Mouse (Mus musculus) heart, embryonic 11.5 days (tissue): Measurements from ENCODE around the gene Pinlyp. TPM values are rescaled to one million over a fixed set of nuclear protein-coding genes. Genes with fewer than 3 reads are reported as not detected.
"Not testable (repeated sequence)": the region's sequence is repeated elsewhere in the genome, so short reads cannot be mapped to it uniquely, and the experiment has no call there.

Experiments used
- ATAC-seq: fragments of 200-750 bp; cut with Nextera tagmentation; replicated peaks from 2 replicates; pipeline ENCODE4 v1.8.0; 2017; ENCODE audit warnings: moderate library complexity; ENCODE audit not compliant: insufficient number of reproducible peaks, low FRiP score, low TSS enrichment
- H3K27ac ChIP-seq: fragments of 300-500 bp; sonication (generic); 2 replicates; pipeline ENCODE4 v1.5.1; 2014; ENCODE audit warnings: mild to moderate bottlenecking, low read depth, low read length
- H3K27me3 ChIP-seq: fragments of 300-500 bp; sonication (generic); 2 replicates; pipeline ENCODE4 v1.6.1; 2014; ENCODE audit warnings: mild to moderate bottlenecking, low read length, mixed read lengths; ENCODE audit not compliant: control insufficient read depth, insufficient read depth
- H3K36me3 ChIP-seq: fragments of 300-500 bp; sonication (generic); 2 replicates; pipeline ENCODE4 v1.6.1; 2014; ENCODE audit warnings: mild to moderate bottlenecking, low read length, moderate library complexity, mixed read lengths; ENCODE audit not compliant: control insufficient read depth, insufficient read depth
- H3K4me1 ChIP-seq: fragments of 300-500 bp; sonication (generic); 2 replicates; pipeline ENCODE4 v1.6.1; 2014; ENCODE audit warnings: low read length; ENCODE audit not compliant: control insufficient read depth, insufficient read depth
- H3K4me2 ChIP-seq: fragments of 300-500 bp; sonication (generic); 2 replicates; pipeline ENCODE4 v1.6.1; 2014; ENCODE audit warnings: mild to moderate bottlenecking, moderate library complexity
- H3K4me3 ChIP-seq: fragments of 300-500 bp; sonication (generic); 2 replicates; pipeline ENCODE4 v1.5.1; 2014; ENCODE audit warnings: low read depth, low read length
- H3K9ac ChIP-seq: fragments of 300-500 bp; sonication (generic); 2 replicates; pipeline ENCODE4 v1.6.1; 2014; ENCODE audit warnings: mild to moderate bottlenecking, low read depth, low read length, moderate library complexity
- H3K9me3 ChIP-seq: fragments of 300-500 bp; sonication (generic); replicated peaks from 2 replicates; pipeline ENCODE4 v1.6.1; 2016; ENCODE audit warnings: low read length; ENCODE audit not compliant: control insufficient read depth
- WGBS: fragments of 180-500 bp; shearing (Covaris S2); extraction: QIAGEN DNeasy Blood & Tissue Kit; methylation state at CpG from one replicate; pipeline ENCODE4 v1.1.7; 2014; ENCODE audit not compliant: insufficient replicate concordance; 5-methylcytosine and 5-hydroxymethylcytosine counted together
- polyA plus RNA-seq: library from polyadenylated mRNA; unstranded; fragments of >200 nt; fragmentation: Nextera tagmentation; extraction: Ambion mirVana; gene quantifications from 2 replicates; pipeline ENCODE4 v1.2.1, GENCODE M21; 2014

Pinlyp gene
- polyA plus RNA-seq, 1 experiment from 2014 or later = not detected

- Histone ChIP-seq H3K36me3 (no peaks in the 10 kb centered on the region), H3K9ac (no peak overlapping the region), H3K4me3 (no peak overlapping the region), H3K4me2 (no peak overlapping the region), H3K9me3 (no peaks in the 10 kb centered on the region), H3K27me3 (no peaks in the 10 kb centered on the region), H3K27ac (no peak overlapping the region), H3K4me1 (peaks cover 5% of the 10 kb centered on the region; the same call in 1 of the 2 replicates)
- 84% methylated on average over 12 of the region's 12 CpGs for WGBS
- ATAC-seq = no peak
Observed at GRCm38 (mm10) chr7:24525686-24526420, 20.1 kb downstream of the Pinlyp start.

- no peak overlapping the region for H3K27ac ChIP-seq
- WGBS = 76% methylated on average over 6 of the region's 6 CpGs
- H3K9ac ChIP-seq = no peak overlapping the region
- no peaks in the 10 kb centered on the region for H3K27me3 ChIP-seq
- H3K36me3 ChIP-seq = no peaks in the 10 kb centered on the region
- no peak for ATAC-seq
- no peaks in the 10 kb centered on the region for H3K9me3 ChIP-seq
- no peak overlapping the region for H3K4me3 ChIP-seq
- no peak overlapping the region for H3K4me2 ChIP-seq
- H3K4me1 ChIP-seq = peaks cover 5% of the 10 kb centered on the region; the same call in 1 of the 2 replicates
Observed at GRCm38 (mm10) chr7:24524978-24525377, 20.9 kb downstream of the Pinlyp start.

GRCm38 (mm10) chr7:24523723-24524122, 22.2 kb downstream of the Pinlyp start:
- WGBS = 85% methylated on average over 6 of the region's 6 CpGs
- Histone ChIP-seq H3K9me3 (no peaks in the 10 kb centered on the region), H3K4me2 (no peak overlapping the region), H3K27ac (no peak overlapping the region), H3K27me3 (no peaks in the 10 kb centered on the region), H3K9ac (no peak overlapping the region), H3K4me1 (no peaks in the 10 kb centered on the region), H3K36me3 (no peaks in the 10 kb centered on the region), H3K4me3 (no peak overlapping the region)
- ATAC-seq = no peak

GRCm38 (mm10) chr7:24522805-24523204, 23.1 kb downstream of the Pinlyp start:
- Histone ChIP-seq H3K9ac (no peak overlapping the region), H3K36me3 (no peaks in the 10 kb centered on the region), H3K4me2 (no peak overlapping the region), H3K9me3 (no peaks in the 10 kb centered on the region), H3K4me1 (no peaks in the 10 kb centered on the region), H3K27ac (no peak overlapping the region), H3K27me3 (no peaks in the 10 kb centered on the region), H3K4me3 (no peak overlapping the region)
- 57% methylated on average over 5 of the region's 5 CpGs for WGBS
- ATAC-seq = no peak

GRCm38 (mm10) chr7:24520054-24520453, 25.9 kb downstream of the Pinlyp start:
- 87% methylated on average over 9 of the region's 10 CpGs for WGBS
- H3K27me3 ChIP-seq, H3K27ac ChIP-seq, H3K4me2 ChIP-seq, H3K4me1 ChIP-seq, ATAC-seq, H3K9ac ChIP-seq, H3K36me3 ChIP-seq, H3K4me3 ChIP-seq, H3K9me3 ChIP-seq: not testable (repeated sequence)

- H3K9ac ChIP-seq = no peak overlapping the region
- ATAC-seq = no peak
- H3K27ac ChIP-seq = no peak overlapping the region
- H3K4me1 ChIP-seq = no peaks in the 10 kb centered on the region
- no peaks in the 10 kb centered on the region for H3K9me3 ChIP-seq
- H3K4me2 ChIP-seq = no peak overlapping the region
- 62% methylated on average over 3 of the region's 3 CpGs for WGBS
- peaks cover 2% of the 10 kb centered on the region; the same call in 1 of the 2 replicates for H3K36me3 ChIP-seq
- no peak overlapping the region for H3K4me3 ChIP-seq
- no peaks in the 10 kb centered on the region for H3K27me3 ChIP-seq
Observed at GRCm38 (mm10) chr7:24519130-24519529, 26.8 kb downstream of the Pinlyp start.

- H3K9me3 ChIP-seq = no peaks in the 10 kb centered on the region
- no peak for ATAC-seq
Observed at GRCm38 (mm10) chr7:24517654-24518053, 28.3 kb downstream of the Pinlyp start.

GRCm38 (mm10) chr7:24517077-24517476, 28.8 kb downstream of the Pinlyp start:
- no peaks in the 10 kb centered on the region for H3K27me3 ChIP-seq
- no peak for ATAC-seq
- no peaks in the 10 kb centered on the region for H3K4me1 ChIP-seq
- peaks cover 2% of the 10 kb centered on the region; the same call in 1 of the 2 replicates for H3K36me3 ChIP-seq
- H3K4me3 ChIP-seq = no peak overlapping the region
- H3K4me2 ChIP-seq = no peak overlapping the region
- no peak overlapping the region for H3K9ac ChIP-seq
- H3K27ac ChIP-seq = no peak overlapping the region
- 54% methylated on average over 5 of the region's 5 CpGs for WGBS
- H3K9me3 ChIP-seq = no peaks in the 10 kb centered on the region

More at GRCm38 (mm10) chr7:24517654-24518053, 28.3 kb downstream of the Pinlyp start:
- Histone ChIP-seq H3K36me3 (peaks cover 2% of the 10 kb centered on the region; the same call in 1 of the 2 replicates), H3K4me3 (no peak overlapping the region), H3K27ac (no peak overlapping the region), H3K27me3 (no peaks in the 10 kb centered on the region), H3K9ac (no peak overlapping the region), H3K4me2 (no peak overlapping the region), H3K4me1 (no peaks in the 10 kb centered on the region)
- whole genome bisulfite sequencing = 53% methylated on average over 5 of the region's 6 CpGs

GRCm38 (mm10) chr7:24516319-24516718, 29.6 kb downstream of the Pinlyp start:
- not testable (repeated sequence) for H3K4me1 ChIP-seq, H3K36me3 ChIP-seq, ATAC-seq, H3K9me3 ChIP-seq, H3K4me3 ChIP-seq, H3K27me3 ChIP-seq, H3K27ac ChIP-seq, H3K9ac ChIP-seq, H3K4me2 ChIP-seq
- 59% methylated on average over 8 of the region's 8 CpGs for WGBS
